Mouse (Mus musculus) skeletal muscle tissue, postnatal 0 days (tissue): Measurements from ENCODE around the gene Tmem182. TPM values are rescaled to one million over a fixed set of nuclear protein-coding genes. Genes with fewer than 3 reads are reported as not detected.

ENCODE experiments used
- polyA plus RNA-seq: library from polyadenylated mRNA; unstranded; fragments of >200 nt; fragmentation: Nextera tagmentation; extraction: Ambion mirVana; gene quantifications from 2 replicates; pipeline ENCODE4 v1.2.1, GENCODE M21; 2015

Tmem182 gene
- polyA plus RNA-seq, result 132 and 166 TPM in 2 replicates

DNA sequence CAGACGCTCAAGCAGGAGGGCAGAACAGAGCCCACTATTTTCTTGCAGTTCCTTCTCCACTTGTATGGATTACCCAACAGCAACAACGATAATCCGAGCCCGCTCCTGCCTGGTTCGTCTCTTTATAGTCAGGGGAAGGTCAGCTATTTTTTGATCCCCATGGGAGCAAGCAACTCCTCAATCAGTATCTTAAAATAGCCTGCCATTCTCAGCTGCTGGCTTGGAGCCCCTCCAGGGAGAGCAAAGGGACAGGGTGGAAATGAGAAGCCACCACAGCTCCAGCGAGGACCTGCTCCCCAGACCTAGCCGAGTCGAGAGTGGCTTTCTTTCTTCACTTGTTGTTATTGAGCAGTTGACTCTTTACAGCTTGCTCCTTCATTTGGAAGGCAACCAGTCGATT lies at the start of gene Tmem182:
Gene Tmem182 (plus strand): TSS at position 251 of the 400 bp plus-strand sequence.

GRCm38 (mm10) chr1:40790324-40791141 lies 14.9 kb upstream of the Tmem182 start, which contains the start of gene Mfsd9:
Mfsd9 (minus strand) TSS chr1:40790687.

Other genes starting within 250 kb of the Tmem182 start
- gene Slc9a4, start 225.5 kb upstream of the Tmem182 start, polyA plus RNA-seq, result 0.10 and 0.12 TPM in 2 replicates
- 12.2 and 13.9 TPM in 2 replicates for gene Slc9a2, start 125.0 kb upstream of the Tmem182 start, polyA plus RNA-seq
- 1.4 TPM in 2 replicates for gene Mfsd9, start 14.9 kb upstream of the Tmem182 start, polyA plus RNA-seq